Mouse (Mus musculus): ENCODE data around the gene Evc.
A peak's percentile ranks its signal among the peaks of the same experiment; 100 is the strongest.

The Evc gene

DNA sequence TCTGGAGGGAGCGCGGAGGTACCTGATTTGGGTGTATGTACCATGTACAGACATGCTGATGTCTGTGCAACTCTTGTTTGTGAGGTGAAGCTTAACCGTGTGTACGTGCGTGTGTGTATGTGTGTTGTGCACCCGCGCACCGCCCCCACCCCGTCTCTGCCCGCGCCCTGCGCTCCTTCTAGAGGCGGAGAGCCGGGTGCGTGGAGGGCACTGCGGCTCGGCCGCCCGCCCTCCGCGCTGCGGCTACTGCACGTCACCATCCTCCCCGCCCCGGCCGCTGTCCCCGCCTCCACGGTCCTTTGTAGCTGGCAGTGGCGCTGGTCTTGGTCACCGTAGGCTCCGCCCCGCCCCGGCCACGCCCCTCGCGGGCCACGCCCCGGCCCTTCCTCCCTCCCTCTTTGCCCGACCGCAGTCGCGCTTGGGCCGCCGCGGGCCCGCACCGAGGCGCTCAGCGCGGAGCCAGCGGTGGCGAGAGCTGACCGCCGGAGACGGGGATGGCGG, 95.0 kb downstream of the Evc start, which contains the start of gene Crmp1:
Gene Crmp1 (plus strand): TSS at position 290 of the 501 bp plus-strand sequence.
- peak; percentile 86 for DNase-seq (ENCODE audit: low spot score)

DNA sequence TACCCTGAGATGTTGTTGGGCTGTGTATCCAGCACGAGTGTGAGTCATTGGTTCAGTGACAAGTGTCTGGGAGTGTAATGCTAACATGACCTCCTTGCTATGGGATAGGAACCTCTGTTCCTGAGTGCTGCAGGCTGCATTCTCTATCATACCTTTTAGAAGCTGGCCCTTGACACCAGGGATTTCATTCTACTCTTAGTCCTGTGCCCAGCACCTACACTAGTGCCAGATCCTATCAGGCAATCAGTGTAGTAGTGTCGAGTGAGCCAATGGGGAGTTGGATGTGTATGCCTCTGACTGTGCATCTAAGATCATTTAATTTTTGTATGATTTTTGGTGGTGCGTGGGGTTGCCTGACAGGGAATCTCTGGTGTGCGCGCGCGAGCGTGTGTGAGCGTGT, 95.5 kb downstream of the Evc start:
- no peak for DNase-seq (ENCODE audit: low spot score)

GRCm38 (mm10) chr5:37240550-37240949, 96.1 kb downstream of the Evc start:
- DNase-seq (ENCODE audit: low spot score), result peak; percentile 85
